Mouse (Mus musculus) limb, embryonic 12.5 days (tissue): ENCODE results near the gene Dmxl2. TPM values are rescaled to one million over a fixed set of nuclear protein-coding genes. Genes with fewer than 3 reads are reported as not detected.

ENCODE experiments used
- ATAC-seq: fragments of 200-750 bp; cut with Nextera tagmentation; 2 replicates; pipeline ENCODE4 v1.8.0; 2017; ENCODE audit warnings: low read depth, moderate TSS enrichment; ENCODE audit not compliant: insufficient number of reproducible peaks, insufficient read depth, low FRiP score, low TSS enrichment
- H3K27ac ChIP-seq: fragments of 300-500 bp; sonication (generic); 2 replicates; pipeline ENCODE4 v1.5.1; 2016; ENCODE audit warnings: mild to moderate bottlenecking, moderate library complexity
- H3K27me3 ChIP-seq: fragments of 300-500 bp; sonication (generic); 2 replicates; pipeline ENCODE4 v1.6.1; 2016; ENCODE audit warnings: mild to moderate bottlenecking, moderate library complexity
- H3K36me3 ChIP-seq: fragments of 300-500 bp; sonication (generic); 2 replicates; pipeline ENCODE4 v1.6.1; 2016; ENCODE audit warnings: mild to moderate bottlenecking, moderate library complexity
- H3K4me1 ChIP-seq: fragments of 300-500 bp; sonication (generic); replicated peaks from 2 replicates; pipeline ENCODE4 v1.6.1; 2016
- H3K4me2 ChIP-seq: fragments of 300-500 bp; sonication (generic); 2 replicates; pipeline ENCODE4 v1.6.1; 2016; ENCODE audit warnings: mild to moderate bottlenecking, moderate library complexity
- H3K4me3 ChIP-seq: fragments of 300-500 bp; sonication (generic); replicated peaks from 2 replicates; pipeline ENCODE4 v1.5.1; 2016; ENCODE audit warnings: mild to moderate bottlenecking
- H3K9ac ChIP-seq: fragments of 300-500 bp; sonication (generic); replicated peaks from 2 replicates; pipeline ENCODE4 v1.6.1; 2016; ENCODE audit warnings: mild to moderate bottlenecking, moderate library complexity
- H3K9me3 ChIP-seq: fragments of 300-500 bp; sonication (generic); 2 replicates; pipeline ENCODE4 v1.6.1; 2016; ENCODE audit warnings: mild to moderate bottlenecking, moderate library complexity
- WGBS: fragments of 180-500 bp; shearing (Covaris S2); methylation state at CpG from one replicate; pipeline ENCODE4 v1.1.7; 2016; 5-methylcytosine and 5-hydroxymethylcytosine counted together
- polyA plus RNA-seq: library from polyadenylated mRNA; unstranded; fragments of >200 nt; fragmentation: Nextera tagmentation; extraction: Ambion mirVana; gene quantifications from 2 replicates; pipeline ENCODE4 v1.2.1, GENCODE M21; 2016

Gene Dmxl2
- polyA plus RNA-seq, 1 experiment from 2014 or later = 7.1 TPM

DNA sequence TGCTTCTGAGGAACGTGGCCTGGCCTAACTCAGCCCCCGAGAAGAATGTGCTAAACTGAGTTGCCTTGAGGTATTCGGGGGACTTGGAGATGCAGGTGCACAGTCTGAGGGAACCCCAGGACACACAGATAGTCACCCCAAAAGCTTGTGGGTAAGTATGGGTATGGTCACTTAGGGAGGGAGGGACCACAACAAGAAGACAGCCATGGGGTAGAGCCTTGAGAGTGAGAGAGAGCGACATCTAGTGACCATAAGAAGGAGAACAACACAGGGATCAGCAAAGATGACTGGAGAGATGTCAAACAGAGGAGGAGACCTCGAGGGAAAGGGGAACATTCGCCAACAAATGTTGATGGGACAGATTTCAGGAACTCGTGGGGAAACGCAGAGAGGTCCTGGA is 178.0 kb downstream of the Dmxl2 start:
- Histone ChIP-seq H3K36me3 (no peaks in the 10 kb centered on the region), H3K4me1 (peaks cover 9% of the 10 kb centered on the region; the same call in 1 of the 2 replicates), H3K9me3 (no peaks in the 10 kb centered on the region), H3K9ac (no peak overlapping the region), H3K27ac (no peak overlapping the region), H3K4me3 (no peak overlapping the region), H3K27me3 (no peaks in the 10 kb centered on the region), H3K4me2 (no peak overlapping the region)
- ATAC-seq = no peak
- WGBS = 38% methylated on average over 8 of the region's 8 CpGs

DNA sequence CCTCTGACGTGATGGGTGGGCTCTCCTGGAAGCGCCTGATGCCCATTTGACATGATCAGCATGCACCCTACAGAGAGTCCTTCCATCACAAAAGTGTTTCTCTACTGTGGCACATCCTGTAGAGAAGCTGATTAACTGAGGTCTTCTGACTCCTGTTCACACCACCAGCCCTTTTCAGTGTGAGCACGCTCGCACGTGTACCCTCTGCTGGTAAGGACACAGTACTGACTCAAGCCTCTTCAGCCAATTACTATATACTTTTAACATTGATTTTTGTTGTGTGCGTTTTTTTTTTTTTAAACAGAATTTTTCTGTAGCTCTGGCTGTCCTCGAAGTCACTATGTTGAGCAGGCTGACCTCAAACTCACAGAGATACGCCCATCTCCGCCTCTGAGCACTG is 185.1 kb downstream of the Dmxl2 start:
- 78% methylated on average over 9 of the region's 9 CpGs for WGBS
- no peak for ATAC-seq
- Histone ChIP-seq H3K9me3 (no peaks in the 10 kb centered on the region), H3K9ac (no peak overlapping the region), H3K4me2 (no peak overlapping the region), H3K27me3 (no peaks in the 10 kb centered on the region), H3K27ac (no peak overlapping the region), H3K4me1 (peaks cover 9% of the 10 kb centered on the region; the same call in 1 of the 2 replicates), H3K4me3 (no peak overlapping the region), H3K36me3 (no peaks in the 10 kb centered on the region)

Other genes with a start within 250 kb of the Dmxl2 start
- gene Cyp19a1, start 233.5 kb downstream of the Dmxl2 start, polyA plus RNA-seq = not detected in 2 replicates
- 0.10 and 0.17 TPM in 2 replicates for gene Gldn, start 215.1 kb downstream of the Dmxl2 start, polyA plus RNA-seq
- gene Sh2d7, start 37.4 kb upstream of the Dmxl2 start, polyA plus RNA-seq = not detected in 2 replicates
- gene Cib2, start 58.6 kb upstream of the Dmxl2 start, polyA plus RNA-seq = 22.3 and 23.0 TPM in 2 replicates
- gene Idh3a, start 84.7 kb upstream of the Dmxl2 start, polyA plus RNA-seq = 98.0 and 104 TPM in 2 replicates
- gene Acsbg1, start 160.2 kb upstream of the Dmxl2 start, polyA plus RNA-seq = 0.12 and 0.20 TPM in 2 replicates
- gene Dnaja4, start 197.2 kb upstream of the Dmxl2 start, polyA plus RNA-seq = 5.6 and 6.9 TPM in 2 replicates
- 155 and 166 TPM in 2 replicates for gene Wdr61, start 232.9 kb upstream of the Dmxl2 start, polyA plus RNA-seq